Mouse (Mus musculus) small intestine, adult 2 months (tissue): Measurements from ENCODE around the gene Ubxn11. TPM values are rescaled to one million over a fixed set of nuclear protein-coding genes. Genes with fewer than 3 reads are reported as not detected.

Experiments used
- H3K27ac ChIP-seq: fragments of 200-500 bp; 2 replicates; pipeline ENCODE4 v1.5.1; 2012; ENCODE audit warnings: low read depth, low read length, control low read depth, inconsistent platforms; ENCODE audit not compliant: insufficient read depth
- H3K27me3 ChIP-seq: fragments of 200-500 bp; 2 replicates; pipeline ENCODE4 v1.6.1; 2012; ENCODE audit warnings: mild to moderate bottlenecking, moderate library complexity, low read length, inconsistent platforms; ENCODE audit not compliant: control insufficient read depth, insufficient read depth
- H3K36me3 ChIP-seq: fragments of 200-500 bp; 2 replicates; pipeline ENCODE4 v1.6.1; 2012; ENCODE audit warnings: mild to moderate bottlenecking, low read length, control low read depth, inconsistent platforms; ENCODE audit not compliant: control insufficient read depth, insufficient read depth
- H3K4me1 ChIP-seq: fragments of 200-500 bp; 2 replicates; pipeline ENCODE4 v1.6.1; 2012; ENCODE audit warnings: low read length, inconsistent platforms, mixed read lengths; ENCODE audit not compliant: control insufficient read depth, insufficient read depth, insufficient read length
- H3K4me3 ChIP-seq: fragments of 200-500 bp; 2 replicates; pipeline ENCODE4 v1.5.1; 2012; ENCODE audit warnings: low read depth, mild to moderate bottlenecking, control low read depth, inconsistent platforms, low read length, moderate library complexity
- CTCF ChIP-seq: fragments of 200-500 bp; IDR thresholded peaks from 2 replicates; pipeline ENCODE4 v1.5.1; 2012; ENCODE audit warnings: low read depth, mild to moderate bottlenecking, control low read depth, inconsistent platforms, low read length, moderate library complexity, mixed read lengths; ENCODE audit not compliant: insufficient replicate concordance, insufficient read length; ENCODE audit errors: extremely low read depth
- POLR2A ChIP-seq: fragments of 200-500 bp; IDR thresholded peaks from 2 replicates; pipeline ENCODE4 v1.6.1; 2012; ENCODE audit warnings: low read depth, mild to moderate bottlenecking, control low read depth, inconsistent platforms, low read length, moderate library complexity
- WGBS: fragments of 180-500 bp; shearing (Covaris S2); methylation state at CpG from one replicate; pipeline ENCODE4 v1.1.7; 2018; 5-methylcytosine and 5-hydroxymethylcytosine counted together
- polyA plus RNA-seq: library from polyadenylated mRNA; depleted of rRNA; stranded (reverse); fragments of >200 nt; gene quantifications from 2 replicates; pipeline ENCODE4 v1.2.3, GENCODE M21; 2012

Gene Ubxn11
- polyA plus RNA-seq, 1 experiment = 4.5 TPM

GRCm38 (mm10) chr4:134112403-134112802 is 10.0 kb downstream of the Ubxn11 start:
- H3K27me3 ChIP-seq = no peaks in the 10 kb centered on the region
- no peak overlapping the region for H3K4me3 ChIP-seq
- H3K27ac ChIP-seq = no peak overlapping the region
- WGBS = 69% methylated on average over 6 of the region's 6 CpGs
- no peak for TF ChIP-seq POLR2A
- TF ChIP-seq CTCF = no peak
- H3K36me3 ChIP-seq = no peaks in the 10 kb centered on the region
- peaks cover 11% of the 10 kb centered on the region for H3K4me1 ChIP-seq

- no peak for TF ChIP-seq CTCF
- TF ChIP-seq POLR2A = no peak
- Histone ChIP-seq H3K4me1 (peaks cover 18% of the 10 kb centered on the region), H3K27ac (no peak overlapping the region), H3K27me3 (no peaks in the 10 kb centered on the region), H3K36me3 (no peaks in the 10 kb centered on the region), H3K4me3 (no peak overlapping the region)
- WGBS = 85% methylated on average over 10 of the region's 10 CpGs
Measured at GRCm38 (mm10) chr4:134113356-134113994, 11.1 kb downstream of the Ubxn11 start.

GRCm38 (mm10) chr4:134114038-134114437 is 11.7 kb downstream of the Ubxn11 start:
- TF ChIP-seq CTCF (no peak), POLR2A (no peak)
- H3K4me3 ChIP-seq = no peak overlapping the region
- WGBS = 97% methylated on average over 4 of the region's 4 CpGs
- H3K27me3 ChIP-seq = no peaks in the 10 kb centered on the region
- H3K4me1 ChIP-seq = peaks cover 18% of the 10 kb centered on the region
- H3K27ac ChIP-seq = no peak overlapping the region
- no peaks in the 10 kb centered on the region for H3K36me3 ChIP-seq

- H3K4me1 ChIP-seq = peaks cover 30% of the 10 kb centered on the region
- WGBS = 40% methylated on average over 16 of the region's 16 CpGs
- H3K36me3 ChIP-seq = no peaks in the 10 kb centered on the region
- H3K27me3 ChIP-seq = no peaks in the 10 kb centered on the region
- H3K4me3 ChIP-seq = no peak overlapping the region
- TF ChIP-seq CTCF (no peak), POLR2A (no peak)
- H3K27ac ChIP-seq = no peak overlapping the region
Measured at GRCm38 (mm10) chr4:134115215-134116144, 13.1 kb downstream of the Ubxn11 start.

GRCm38 (mm10) chr4:134116501-134116900 is 14.1 kb downstream of the Ubxn11 start:
- TF ChIP-seq CTCF (no peak), POLR2A (no peak)
- Histone ChIP-seq H3K36me3 (no peaks in the 10 kb centered on the region), H3K27ac (peak overlapping the region; percentile 70), H3K27me3 (no peaks in the 10 kb centered on the region; the same call in 1 of the 2 replicates), H3K4me3 (no peak overlapping the region), H3K4me1 (peaks cover 40% of the 10 kb centered on the region)
- 82% methylated on average over 2 of the region's 2 CpGs for WGBS

GRCm38 (mm10) chr4:134117012-134117411 is 14.6 kb downstream of the Ubxn11 start:
- no peaks in the 10 kb centered on the region for H3K36me3 ChIP-seq
- no peaks in the 10 kb centered on the region; the same call in 1 of the 2 replicates for H3K27me3 ChIP-seq
- peak overlapping the region; percentile 70 for H3K27ac ChIP-seq
- H3K4me1 ChIP-seq = peaks cover 41% of the 10 kb centered on the region
- whole genome bisulfite sequencing = 73% methylated on average over 8 of the region's 8 CpGs
- TF ChIP-seq POLR2A (no peak), CTCF (no peak)
- no peak overlapping the region for H3K4me3 ChIP-seq

GRCm38 (mm10) chr4:134118126-134118800 is 15.9 kb downstream of the Ubxn11 start:
- Histone ChIP-seq H3K27ac (peak overlapping the region; percentile 58), H3K4me1 (peaks cover 44% of the 10 kb centered on the region), H3K4me3 (no peak overlapping the region), H3K36me3 (no peaks in the 10 kb centered on the region), H3K27me3 (no peaks in the 10 kb centered on the region; the same call in 1 of the 2 replicates)
- TF ChIP-seq CTCF (no peak), POLR2A (0 out of 2 replicates have a peak, but pooled peaks have one; percentile 14)
- 75% methylated on average over 14 of the region's 14 CpGs for whole genome bisulfite sequencing
